Mouse (Mus musculus): ENCODE data around the gene 2610507B11Rik.
A peak's percentile ranks its signal among the peaks of the same experiment; 100 is the strongest.
"Not testable (repeated sequence)": the region's sequence is repeated elsewhere in the genome, so short reads cannot be mapped to it uniquely, and the experiment has no call there.

2610507B11Rik gene

GRCm38 (mm10) chr11:78261380-78262352, at the start of gene 2610507B11Rik:
TSS of gene 2610507B11Rik (plus strand) at chr11:78261752.
- peak; percentile 94 to 97 for DNase-seq (ENCODE audit: low spot score in 2 of 2)

- DNase-seq (ENCODE audit: low spot score in 2 of 2): peak; percentile 56 to 71
These were observed 48.3 kb upstream of the 2610507B11Rik start for GRCm38 (mm10) chr11:78213086-78213817.

GRCm38 (mm10) chr11:78215709-78216317, 45.7 kb upstream of the 2610507B11Rik start:
- DNase-seq (ENCODE audit: low spot score in 2 of 2): no peak

GRCm38 (mm10) chr11:78223586-78223985, 38.0 kb upstream of the 2610507B11Rik start:
- DNase-seq (ENCODE audit: low spot score in 2 of 2): no peak

GRCm38 (mm10) chr11:78231518-78231917, 30.0 kb upstream of the 2610507B11Rik start:
- DNase-seq (ENCODE audit: low spot score in 2 of 2): no peak

GRCm38 (mm10) chr11:78240193-78240857, 21.2 kb upstream of the 2610507B11Rik start:
- no peak for DNase-seq (ENCODE audit: low spot score in 2 of 2)

GRCm38 (mm10) chr11:78245261-78245626, 16.3 kb upstream of the 2610507B11Rik start:
- DNase-seq (ENCODE audit: low spot score in 2 of 2): no peak

GRCm38 (mm10) chr11:78245627-78246317, 15.8 kb upstream of the 2610507B11Rik start, which contains the start of the genes Sdf2 and Supt6:
TSS of gene Sdf2 (plus strand) at chr11:78245746.
TSS of gene Supt6 (minus strand) at chr11:78245987.
- peak; percentile 88 to 92 for DNase-seq (ENCODE audit: low spot score in 2 of 2)

- DNase-seq (ENCODE audit: low spot score in 2 of 2): no peak
These were observed 15.1 kb upstream of the 2610507B11Rik start for GRCm38 (mm10) chr11:78246318-78247011.

GRCm38 (mm10) chr11:78247012-78247348, 14.6 kb upstream of the 2610507B11Rik start:
- no peak for DNase-seq (ENCODE audit: low spot score in 2 of 2)

GRCm38 (mm10) chr11:78247727-78248140, 13.8 kb upstream of the 2610507B11Rik start:
- DNase-seq (ENCODE audit: low spot score in 2 of 2): no peak

GRCm38 (mm10) chr11:78256618-78257017, 4.9 kb upstream of the 2610507B11Rik start:
- no peak for DNase-seq (ENCODE audit: low spot score in 2 of 2)

GRCm38 (mm10) chr11:78260489-78261258, 878 bp upstream of the 2610507B11Rik start:
- DNase-seq (ENCODE audit: low spot score in 2 of 2): no peak

- peak; percentile 51 to 77 for DNase-seq (ENCODE audit: low spot score in 2 of 2)
These were observed 998 bp downstream of the 2610507B11Rik start for GRCm38 (mm10) chr11:78262550-78262949.

GRCm38 (mm10) chr11:78265571-78265970, 4.0 kb downstream of the 2610507B11Rik start:
- DNase-seq (ENCODE audit: low spot score in 2 of 2): no peak

- DNase-seq (ENCODE audit: low spot score in 2 of 2): no peak
These were observed 10.4 kb downstream of the 2610507B11Rik start for GRCm38 (mm10) chr11:78271986-78272385.

- no peak for DNase-seq (ENCODE audit: low spot score in 2 of 2)
These were observed 14.0 kb downstream of the 2610507B11Rik start for GRCm38 (mm10) chr11:78275596-78275995.

GRCm38 (mm10) chr11:78276169-78276568, 14.6 kb downstream of the 2610507B11Rik start:
- not testable (repeated sequence) for DNase-seq (ENCODE audit: low spot score in 2 of 2)

- DNase-seq (ENCODE audit: low spot score in 2 of 2): no peak
These were observed 17.3 kb downstream of the 2610507B11Rik start for GRCm38 (mm10) chr11:78278853-78279252.

Measured in spleen, postnatal 4 days (tissue).